Mouse (Mus musculus): ENCODE data around the gene Chn2.

GRCm38 (mm10) chr6:54035548-54035947, 3.8 kb upstream of the Chn2 start:
- TF ChIP-seq CTCF (IDR thresholded peaks at IDR 0.05; ENCODE audit: low read depth, low read length) (no peak), POLR2A (IDR thresholded peaks at IDR 0.05; ENCODE audit: insufficient read depth, low read length) (no peak), EP300 (IDR thresholded peaks at IDR 0.05; ENCODE audit: insufficient read depth, low read depth, low read length) (no peak)
